Mouse (Mus musculus) R1 (cell line): ENCODE data around the gene Wdfy1.

Experiments used
- DNase-seq: peaks from one replicate; pipeline ENCODE4 v3.0.0-alpha.2; 2018; ENCODE audit warnings: low read depth, low spot score

The Wdfy1 gene

DNA sequence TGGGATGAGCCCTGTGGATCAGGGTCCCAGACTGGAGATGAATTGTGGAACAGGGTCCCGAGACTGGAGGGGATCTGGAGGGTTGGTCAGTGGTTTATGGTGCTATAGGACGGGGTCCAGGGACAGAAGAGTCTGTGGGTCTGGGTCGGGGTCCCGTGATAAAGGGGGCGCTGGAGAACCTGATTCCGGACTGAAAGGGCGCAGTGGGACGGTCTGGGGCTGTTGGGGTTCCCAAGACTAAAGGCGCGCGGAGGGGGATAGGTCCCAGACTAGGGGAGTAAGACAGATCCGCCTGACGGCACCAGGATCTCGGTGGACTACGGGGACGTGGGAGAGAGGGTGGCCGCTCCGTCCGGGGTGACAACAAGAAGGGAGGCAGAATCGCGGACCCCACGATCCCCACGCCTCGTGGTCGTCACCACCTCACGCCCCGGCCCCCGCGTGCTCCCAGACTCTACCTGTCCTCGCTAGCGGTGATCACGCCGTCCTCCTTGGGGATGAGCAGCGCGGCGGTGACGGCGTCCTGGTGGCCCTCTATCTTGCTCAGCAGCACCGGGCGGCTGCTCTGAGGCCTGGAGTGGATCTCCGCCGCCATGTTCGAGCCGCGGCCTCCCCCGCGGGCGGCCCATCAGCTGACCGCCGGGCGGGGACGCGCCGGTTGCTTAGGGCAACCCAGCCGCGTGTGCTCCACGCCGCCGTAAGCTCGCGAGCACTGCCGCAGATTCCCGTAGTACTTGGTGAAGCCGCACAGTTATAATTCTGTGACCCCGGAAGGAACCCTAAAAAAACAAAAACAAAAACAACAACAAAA lies 14.6 kb downstream of the Wdfy1 start:
- DNase-seq, result peak; percentile 79

- peak; percentile 41 for DNase-seq
These were observed 15.3 kb downstream of the Wdfy1 start for GRCm38 (mm10) chr1:79760656-79761055.

DNA sequence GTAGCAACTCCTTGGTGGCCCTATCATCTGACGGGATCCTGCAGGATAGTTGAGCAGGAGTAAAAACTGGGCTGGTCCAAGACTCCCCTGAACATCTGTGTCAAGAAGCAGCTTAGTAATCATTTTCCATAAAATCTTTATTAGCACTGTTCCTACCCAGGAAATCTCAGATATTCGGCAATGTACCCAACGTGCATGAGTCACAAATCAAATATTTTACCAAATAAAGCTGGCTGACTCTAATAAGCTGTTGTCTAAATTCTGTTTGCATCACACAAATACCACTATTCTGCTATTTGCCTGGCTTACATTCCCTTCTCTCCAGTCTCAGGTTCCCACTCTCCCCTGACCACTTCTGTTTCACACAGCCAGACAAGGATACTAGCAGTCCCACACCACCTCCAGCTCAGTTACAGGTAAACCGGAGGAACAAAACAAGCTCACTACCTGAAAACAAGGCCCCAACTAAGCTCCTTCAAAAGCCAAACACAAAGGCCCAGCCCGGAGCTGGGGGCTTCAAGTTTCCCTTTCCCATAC lies 16.4 kb downstream of the Wdfy1 start:
- no peak for DNase-seq

GRCm38 (mm10) chr1:79759006-79759405 lies 16.9 kb downstream of the Wdfy1 start:
- DNase-seq, result no peak

- DNase-seq, result no peak
These were observed 18.3 kb downstream of the Wdfy1 start for GRCm38 (mm10) chr1:79757597-79757996.

DNA sequence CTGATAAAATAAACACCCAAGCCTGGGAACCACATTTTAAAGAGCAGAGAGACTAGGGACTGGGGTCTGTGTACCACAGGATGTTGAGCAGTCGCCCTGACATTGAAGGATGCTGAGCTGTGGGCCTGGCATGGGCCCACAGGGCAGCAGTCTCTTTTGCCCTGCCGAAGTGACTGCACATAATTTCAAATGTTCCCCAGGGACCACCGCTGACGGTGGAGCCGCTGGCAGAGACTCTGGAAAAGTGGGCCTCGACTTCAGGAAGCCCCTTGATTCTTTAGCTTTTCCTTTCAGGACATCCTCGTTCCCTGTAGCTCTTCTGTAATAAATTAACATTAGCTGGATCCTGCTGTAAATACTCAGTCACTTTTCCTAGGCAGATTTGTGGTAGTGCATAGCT lies 18.8 kb downstream of the Wdfy1 start:
- no peak for DNase-seq

DNA sequence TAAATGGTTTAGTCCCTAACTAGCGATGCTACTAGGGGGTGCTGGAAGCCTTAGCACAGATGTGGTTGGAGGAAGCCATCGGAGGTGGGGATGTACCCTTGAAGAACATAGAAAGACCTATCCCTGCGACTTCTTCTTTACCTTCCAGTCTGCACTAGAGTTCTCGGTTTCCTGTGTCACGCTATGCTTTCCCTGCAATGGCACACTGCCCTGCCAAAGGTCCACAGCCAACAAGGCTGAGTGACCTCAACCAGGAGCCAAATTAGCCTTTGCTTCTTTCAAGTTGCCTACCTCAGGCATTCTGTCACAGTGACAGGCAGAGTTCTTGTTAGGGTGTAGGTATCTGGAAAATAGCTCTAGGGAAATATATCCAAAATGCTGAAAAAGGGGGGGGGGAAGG lies 19.5 kb downstream of the Wdfy1 start:
- no peak for DNase-seq

DNA sequence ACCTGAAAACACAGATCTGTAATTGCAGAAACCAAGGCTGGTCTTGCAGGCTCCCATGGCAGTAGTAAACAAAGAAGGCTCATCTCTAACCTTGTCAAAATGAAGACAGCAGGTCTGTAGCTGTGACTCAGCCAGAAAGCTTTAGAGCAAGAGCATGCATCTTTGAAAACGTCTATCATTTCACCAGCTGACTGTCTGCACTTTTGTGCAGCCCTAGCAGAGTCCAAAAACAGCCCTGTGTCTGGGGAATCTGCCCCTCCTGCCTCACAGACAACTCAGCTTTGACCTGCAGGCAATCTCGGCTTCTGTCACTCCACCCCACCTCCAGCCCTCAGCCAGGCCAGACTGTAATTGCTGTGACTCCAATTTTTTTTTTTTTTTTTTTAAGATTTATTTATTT lies 20.6 kb downstream of the Wdfy1 start:
- no peak for DNase-seq

DNA sequence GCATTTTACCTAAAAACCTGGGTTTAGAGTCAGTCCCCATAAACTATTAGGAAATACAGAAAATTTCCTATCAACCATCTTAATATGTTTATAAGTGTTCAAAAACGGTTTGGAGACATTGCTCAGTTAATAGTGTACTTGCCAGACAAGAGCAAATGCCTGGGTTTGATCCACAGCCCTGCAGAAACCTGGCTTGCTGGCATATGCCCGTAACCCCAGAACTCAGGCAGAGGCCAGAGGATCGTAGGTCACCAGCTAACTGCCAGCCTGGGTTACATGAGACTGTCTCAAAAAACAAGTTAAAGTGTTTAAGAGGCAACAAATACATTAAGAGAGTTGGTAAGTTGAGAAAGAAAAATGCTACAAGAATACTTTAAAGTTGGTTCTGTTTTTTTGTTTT lies 21.0 kb downstream of the Wdfy1 start:
- no peak for DNase-seq

GRCm38 (mm10) chr1:79753456-79753855 lies 22.5 kb downstream of the Wdfy1 start:
- no peak for DNase-seq

- no peak for DNase-seq
These were observed 23.1 kb downstream of the Wdfy1 start for GRCm38 (mm10) chr1:79752714-79753340.

DNA sequence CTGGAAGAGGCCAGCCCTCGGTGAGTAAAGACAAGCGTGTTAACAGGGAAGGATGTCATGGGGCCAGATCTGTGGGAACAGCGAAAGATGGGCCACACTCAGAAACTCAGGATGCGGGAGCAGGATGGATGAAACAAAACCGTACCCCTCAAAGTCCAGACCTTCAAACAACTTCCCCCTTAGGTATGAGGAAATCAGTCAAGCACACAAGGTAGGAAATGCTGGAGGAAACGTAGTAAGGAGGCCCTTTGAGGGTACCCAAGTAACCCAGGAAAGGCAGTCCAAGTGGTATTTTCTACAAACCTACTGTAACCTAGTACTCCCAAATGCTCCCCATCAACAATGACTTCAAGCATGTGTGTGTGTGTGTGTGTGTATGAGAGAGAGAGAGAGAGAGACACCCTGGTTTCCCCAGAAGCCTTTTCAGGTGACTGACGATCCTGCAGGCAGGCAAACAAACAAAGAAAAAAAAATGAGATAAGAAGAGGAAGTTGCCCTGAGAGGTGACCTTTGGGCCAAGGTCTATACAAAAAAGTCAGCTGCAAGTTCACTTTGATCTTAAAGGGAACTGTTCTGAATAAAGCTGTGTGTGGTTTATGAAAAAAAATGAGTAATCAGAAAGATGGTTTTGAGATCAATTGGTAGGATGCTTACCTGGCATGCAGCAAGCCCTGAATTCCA lies 23.8 kb downstream of the Wdfy1 start:
- no peak for DNase-seq

DNA sequence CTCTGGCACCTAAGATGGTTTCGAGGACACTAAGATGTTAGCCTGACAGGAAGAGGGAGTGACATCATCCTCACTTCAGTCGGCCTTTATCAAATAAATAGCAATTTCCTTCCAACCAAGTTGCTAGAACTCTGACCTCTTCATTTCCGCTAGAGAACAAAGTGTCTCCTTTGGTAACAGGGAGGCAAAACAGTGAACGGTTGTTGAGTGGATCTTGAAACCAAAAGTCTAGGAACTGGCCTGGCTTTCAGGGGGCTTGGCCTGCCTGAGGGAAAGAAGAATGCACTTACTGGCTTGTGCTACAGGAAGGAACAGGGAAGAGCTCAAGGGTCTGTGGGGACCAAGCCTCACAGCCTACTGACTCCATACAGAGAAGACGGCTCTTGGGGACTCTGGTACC lies 24.8 kb downstream of the Wdfy1 start:
- no peak for DNase-seq

DNA sequence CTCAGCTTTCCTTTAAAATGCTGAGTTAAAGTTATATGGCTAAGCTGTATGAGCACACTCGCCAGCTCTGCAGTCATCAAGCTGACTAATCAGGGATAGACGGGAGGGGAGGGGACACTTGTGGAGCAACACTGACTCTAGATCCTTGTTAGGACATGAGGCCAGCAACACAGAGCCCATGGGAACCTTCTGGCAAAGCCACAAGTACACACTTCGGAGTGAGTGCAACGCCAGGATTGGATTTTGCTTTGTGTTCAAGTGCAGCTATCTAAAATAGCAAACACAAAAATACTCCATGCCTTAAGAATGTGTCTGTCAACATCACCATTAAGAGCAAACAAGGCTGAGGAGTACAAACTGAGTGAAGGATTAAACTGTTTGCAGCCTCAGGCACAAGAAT lies 29.9 kb downstream of the Wdfy1 start:
- DNase-seq, result no peak

GRCm38 (mm10) chr1:79743385-79743784 lies 32.6 kb downstream of the Wdfy1 start:
- DNase-seq, result no peak

DNA sequence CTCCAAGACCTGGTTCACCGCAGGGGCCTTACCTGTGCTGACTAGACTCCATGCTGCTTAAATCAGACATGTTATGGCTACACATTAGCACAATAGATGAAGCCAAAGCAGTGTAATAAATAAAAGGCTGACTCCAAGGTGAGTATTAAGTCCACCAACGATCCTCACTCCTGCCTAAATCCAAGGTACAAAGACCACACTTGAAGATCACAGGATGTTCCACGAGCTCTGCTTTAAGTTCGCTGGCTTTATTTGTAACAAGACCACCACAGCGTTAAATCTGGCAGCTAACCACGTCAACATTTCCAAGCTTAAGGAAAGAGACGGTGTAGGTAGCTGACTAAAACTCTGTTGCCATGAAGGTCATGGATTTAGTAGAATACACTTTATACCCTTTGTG lies 33.0 kb downstream of the Wdfy1 start:
- DNase-seq, result no peak

DNA sequence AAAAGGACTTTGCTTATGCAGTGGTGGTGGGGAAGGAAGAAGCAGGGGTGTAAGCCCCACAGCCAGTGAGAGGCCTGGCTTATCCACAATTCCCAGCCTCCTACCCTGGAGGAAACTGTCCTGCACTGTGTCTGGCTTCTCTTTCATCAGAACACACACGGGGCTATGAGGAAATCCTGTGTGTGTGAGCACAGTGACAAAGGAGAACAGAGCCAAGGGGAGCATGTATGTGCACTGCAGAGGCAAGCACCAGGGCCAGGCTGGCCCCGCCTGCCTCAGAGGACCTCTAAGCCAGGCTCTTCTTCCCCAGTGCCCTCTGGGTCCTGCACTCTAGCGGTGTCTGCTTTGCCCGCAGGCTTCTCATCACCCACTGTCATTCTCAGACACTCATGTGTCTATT lies 34.9 kb downstream of the Wdfy1 start:
- DNase-seq, result no peak

DNA sequence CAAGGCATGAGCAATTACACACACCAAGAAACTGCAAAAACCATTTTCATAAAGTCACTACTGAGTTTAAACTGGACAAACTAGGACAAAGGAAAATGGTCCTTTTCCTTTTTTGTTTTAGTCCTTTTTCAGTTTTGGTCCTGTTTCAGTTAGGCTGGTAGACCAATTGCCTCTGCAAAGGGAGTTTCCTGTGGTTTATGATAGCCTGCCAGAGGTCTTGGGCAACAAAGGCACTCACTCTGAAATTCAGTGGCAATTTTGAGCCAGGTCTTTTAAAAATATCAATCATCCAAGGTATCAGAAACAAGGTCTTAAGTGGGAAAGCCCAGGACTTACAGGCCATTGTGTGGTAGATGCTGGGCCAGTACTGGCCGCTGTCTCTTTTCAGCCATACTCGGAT lies 36.2 kb downstream of the Wdfy1 start:
- no peak for DNase-seq

- DNase-seq, result no peak
These were observed 39.5 kb downstream of the Wdfy1 start for GRCm38 (mm10) chr1:79736408-79736807.

- DNase-seq, result no peak
These were observed 41.1 kb downstream of the Wdfy1 start for GRCm38 (mm10) chr1:79734794-79735193.

- no peak for DNase-seq
These were observed 61.6 kb downstream of the Wdfy1 start for GRCm38 (mm10) chr1:79714152-79714923.

- DNase-seq, result no peak
These were observed 62.9 kb downstream of the Wdfy1 start for GRCm38 (mm10) chr1:79713081-79713480.
